Mouse (Mus musculus) lung, embryonic 14.5 days (tissue): ENCODE data around the gene Lcn2. TPM values are rescaled to one million over a fixed set of nuclear protein-coding genes. Genes with fewer than 3 reads are reported as not detected.

Experiments used
- ATAC-seq: fragments of 200-750 bp; cut with Nextera tagmentation; 2 replicates; pipeline ENCODE4 v1.8.0; 2017; ENCODE audit warnings: mild to moderate bottlenecking, moderate TSS enrichment, moderate library complexity; ENCODE audit not compliant: insufficient read depth
- DNase-seq: peaks from one replicate; pipeline ENCODE4 v3.0.0-alpha.2; 2015
- H3K27ac ChIP-seq: fragments of 300-500 bp; sonication (generic); 2 replicates; pipeline ENCODE4 v1.5.1; 2014; ENCODE audit warnings: low read depth, mild to moderate bottlenecking, moderate library complexity
- H3K27me3 ChIP-seq: fragments of 300-500 bp; sonication (generic); 2 replicates; pipeline ENCODE4 v1.6.1; 2014; ENCODE audit warnings: low read length, control low read depth; ENCODE audit not compliant: insufficient read depth
- H3K36me3 ChIP-seq: fragments of 300-500 bp; sonication (generic); 2 replicates; pipeline ENCODE4 v1.6.1; 2014; ENCODE audit warnings: control low read depth; ENCODE audit not compliant: insufficient read depth
- H3K4me1 ChIP-seq: fragments of 300-500 bp; sonication (generic); 2 replicates; pipeline ENCODE4 v1.6.1; 2014; ENCODE audit warnings: antibody characterized with exemption, control low read depth; ENCODE audit not compliant: insufficient read depth
- H3K4me2 ChIP-seq: fragments of 300-500 bp; sonication (generic); 2 replicates; pipeline ENCODE4 v1.6.1; 2014; ENCODE audit warnings: mild to moderate bottlenecking
- H3K4me3 ChIP-seq: fragments of 300-500 bp; sonication (generic); 2 replicates; pipeline ENCODE4 v1.5.1; 2014; ENCODE audit warnings: low read depth, low read length
- H3K9ac ChIP-seq: fragments of 300-500 bp; sonication (generic); 2 replicates; pipeline ENCODE4 v1.6.1; 2014
- H3K9me3 ChIP-seq: fragments of 300-500 bp; sonication (generic); 2 replicates; pipeline ENCODE4 v1.6.1; 2016; ENCODE audit warnings: low read depth, low read length, control low read depth
- CTCF ChIP-seq: IDR thresholded peaks from 2 replicates; pipeline ENCODE4 v1.5.1; 2016; ENCODE audit warnings: antibody characterized with exemption, low read depth
- WGBS: fragments of 180-500 bp; shearing (Covaris S2); extraction: QIAGEN DNeasy Blood & Tissue Kit; methylation state at CpG from one replicate; pipeline ENCODE4 v1.1.7; 2014; 5-methylcytosine and 5-hydroxymethylcytosine counted together
- polyA plus RNA-seq: library from polyadenylated mRNA; unstranded; fragments of >200 nt; fragmentation: Nextera tagmentation; extraction: Ambion mirVana; gene quantifications from 2 replicates; pipeline ENCODE4 v1.2.1, GENCODE M21; 2014

The Lcn2 gene
- polyA plus RNA-seq, 1 experiment from 2014 or later, result not detected

DNA sequence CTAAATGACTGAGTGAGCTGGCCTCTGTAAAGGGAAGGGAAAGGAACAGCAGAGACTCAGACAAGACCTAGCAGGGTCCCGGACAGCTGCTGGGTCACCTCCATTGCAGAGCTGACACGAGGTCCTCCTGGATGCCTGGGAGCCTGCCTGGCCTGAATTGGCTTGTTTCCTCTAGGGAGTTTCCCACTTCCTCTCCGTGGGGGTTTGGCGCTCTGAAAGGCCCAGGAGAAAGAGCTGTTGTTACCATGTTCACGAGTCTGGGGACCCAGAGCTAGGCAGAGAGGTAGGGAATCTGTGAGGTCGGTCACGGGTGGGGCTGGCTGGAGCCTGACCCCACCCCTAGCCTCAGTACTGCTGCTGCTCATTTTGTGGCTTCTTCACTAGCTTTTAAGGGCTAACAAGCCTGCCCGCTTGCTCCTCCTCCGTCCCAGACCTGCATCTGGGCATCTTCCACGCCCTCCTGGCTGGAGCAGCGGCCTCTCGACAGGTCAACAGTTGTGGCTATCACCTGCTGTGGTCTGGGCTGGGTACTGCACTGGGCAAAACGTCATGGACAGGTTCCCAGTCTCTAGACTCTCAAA is 37.5 kb downstream of the Lcn2 start:
- Histone ChIP-seq H3K9ac (no peak overlapping the region), H3K4me3 (no peak overlapping the region), H3K4me1 (no peaks in the 10 kb centered on the region), H3K36me3 (no peaks in the 10 kb centered on the region), H3K4me2 (no peak overlapping the region), H3K27ac (no peak overlapping the region), H3K27me3 (no peaks in the 10 kb centered on the region), H3K9me3 (no peaks in the 10 kb centered on the region)
- no peak for DNase-seq
- 48% methylated on average over 13 of the region's 13 CpGs for WGBS
- ATAC-seq, result no peak
- TF ChIP-seq CTCF, result no peak

DNA sequence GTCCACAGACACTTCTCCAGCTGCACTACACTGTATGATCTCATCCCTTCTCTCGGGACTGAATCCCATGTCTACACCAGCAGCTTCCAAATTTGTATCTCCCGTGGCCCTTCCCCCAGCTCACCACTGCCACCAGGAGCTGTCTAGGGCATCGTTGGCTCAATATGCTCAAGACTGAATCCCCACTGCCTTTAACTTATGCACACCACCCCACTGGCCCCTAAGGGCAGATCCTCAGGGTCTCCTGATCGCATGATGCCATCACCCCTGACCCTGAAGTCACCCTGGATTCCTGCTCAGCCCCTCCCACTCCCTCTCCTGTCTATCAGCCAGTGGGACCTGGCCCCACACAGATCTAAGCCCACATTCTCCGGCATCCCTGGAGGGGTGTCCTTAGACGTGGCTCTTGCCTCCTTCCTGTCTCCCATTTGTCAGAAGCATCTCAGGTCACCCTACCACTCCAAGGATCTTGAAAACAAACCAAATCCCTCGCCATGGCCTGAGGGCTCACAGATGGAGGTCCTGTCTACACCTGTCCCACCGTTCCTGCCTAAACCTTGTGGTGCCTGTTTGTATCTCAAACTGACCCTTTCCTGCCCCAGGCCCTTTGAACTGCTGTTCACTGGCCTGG is 38.3 kb downstream of the Lcn2 start:
- H3K9me3 ChIP-seq, result no peaks in the 10 kb centered on the region
- no peak for TF ChIP-seq CTCF
- ATAC-seq (no peak), DNase-seq (no peak)
- 44% methylated on average over 8 of the region's 8 CpGs for WGBS
- H3K4me3 ChIP-seq, result no peak overlapping the region
- no peak overlapping the region for H3K27ac ChIP-seq
- H3K4me2 ChIP-seq, result no peak overlapping the region
- no peaks in the 10 kb centered on the region for H3K4me1 ChIP-seq
- H3K36me3 ChIP-seq, result no peaks in the 10 kb centered on the region
- H3K27me3 ChIP-seq, result no peaks in the 10 kb centered on the region
- no peak overlapping the region for H3K9ac ChIP-seq

- Histone ChIP-seq H3K27ac (no peak overlapping the region), H3K9me3 (no peaks in the 10 kb centered on the region), H3K36me3 (no peaks in the 10 kb centered on the region), H3K4me3 (no peak overlapping the region), H3K27me3 (no peaks in the 10 kb centered on the region), H3K9ac (no peak overlapping the region), H3K4me1 (no peaks in the 10 kb centered on the region), H3K4me2 (no peak overlapping the region)
- WGBS, result 80% methylated on average over 11 of the region's 11 CpGs
- TF ChIP-seq CTCF, result no peak
- no peak for ATAC-seq
- no peak for DNase-seq
These were observed 39.7 kb downstream of the Lcn2 start for GRCm38 (mm10) chr2:32348311-32348710.

DNA sequence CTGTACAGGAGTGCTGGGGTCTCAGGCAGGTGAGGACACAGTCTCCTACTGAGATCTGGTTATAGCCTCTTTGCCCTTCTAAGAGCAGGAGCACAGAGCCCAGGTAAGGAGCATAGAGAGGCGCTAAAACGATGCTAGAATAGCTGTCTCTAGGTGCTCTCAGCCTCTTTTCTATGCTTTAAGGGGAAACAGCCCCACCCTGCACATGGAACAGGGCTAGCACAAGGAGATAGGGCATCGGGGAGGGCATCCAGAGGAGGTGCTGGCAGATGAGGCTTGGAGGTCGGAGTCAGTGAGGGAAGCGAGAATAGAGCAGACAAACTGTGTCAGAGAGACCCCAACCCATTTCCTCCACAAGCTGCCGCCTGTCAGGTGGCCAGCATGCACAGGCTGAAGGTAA is 41.0 kb downstream of the Lcn2 start:
- DNase-seq (no peak), ATAC-seq (no peak)
- Histone ChIP-seq H3K27me3 (no peaks in the 10 kb centered on the region), H3K27ac (no peak overlapping the region), H3K4me2 (no peak overlapping the region), H3K9ac (no peak overlapping the region), H3K36me3 (no peaks in the 10 kb centered on the region), H3K9me3 (no peaks in the 10 kb centered on the region), H3K4me1 (no peaks in the 10 kb centered on the region), H3K4me3 (no peak overlapping the region)
- no peak for TF ChIP-seq CTCF
- 59% methylated on average over 6 of the region's 6 CpGs for WGBS

- no peak for ATAC-seq
- DNase-seq, result no peak
- Histone ChIP-seq H3K9me3 (no peaks in the 10 kb centered on the region), H3K4me3 (no peak overlapping the region), H3K9ac (no peak overlapping the region), H3K27ac (no peak overlapping the region), H3K36me3 (no peaks in the 10 kb centered on the region), H3K4me2 (no peak overlapping the region), H3K4me1 (no peaks in the 10 kb centered on the region), H3K27me3 (no peaks in the 10 kb centered on the region)
- 73% methylated on average over 14 of the region's 14 CpGs for WGBS
- no peak for TF ChIP-seq CTCF
These were observed 43.3 kb downstream of the Lcn2 start for GRCm38 (mm10) chr2:32344598-32345321.

GRCm38 (mm10) chr2:32344056-32344455 is 44.0 kb downstream of the Lcn2 start:
- Histone ChIP-seq H3K9me3 (no peaks in the 10 kb centered on the region), H3K4me2 (no peak overlapping the region), H3K27ac (no peak overlapping the region), H3K4me3 (no peak overlapping the region), H3K27me3 (no peaks in the 10 kb centered on the region), H3K4me1 (no peaks in the 10 kb centered on the region), H3K9ac (no peak overlapping the region), H3K36me3 (0 out of 2 replicates have a peak, but pooled peaks cover under 1% of the 10 kb centered on the region)
- WGBS, result 73% methylated on average over 10 of the region's 10 CpGs
- no peak for TF ChIP-seq CTCF
- no peak for ATAC-seq
- DNase-seq, result no peak

GRCm38 (mm10) chr2:32343351-32343671 is 44.7 kb downstream of the Lcn2 start:
- no peak for ATAC-seq
- 92% methylated on average over 2 of the region's 2 CpGs for WGBS

More at GRCm38 (mm10) chr2:32343351-32343671, 44.7 kb downstream of the Lcn2 start:
- Histone ChIP-seq H3K9ac (no peak overlapping the region), H3K27ac (no peak overlapping the region), H3K4me2 (no peak overlapping the region), H3K27me3 (no peaks in the 10 kb centered on the region), H3K4me1 (no peaks in the 10 kb centered on the region), H3K36me3 (0 out of 2 replicates have a peak, but pooled peaks cover 3% of the 10 kb centered on the region), H3K9me3 (no peaks in the 10 kb centered on the region), H3K4me3 (no peak overlapping the region)
- TF ChIP-seq CTCF, result no peak
- DNase-seq, result no peak
